Mouse (Mus musculus): ENCODE data around the gene Ctrl. TPM values are rescaled to one million over a fixed set of nuclear protein-coding genes. Genes with fewer than 3 reads are reported as not detected.

The Ctrl gene
- polyA plus RNA-seq, 1 experiment: not detected

- no peak overlapping the region for H3K27ac ChIP-seq (replicated peaks; ENCODE audit: low read depth, low read length)
- H3K4me3 ChIP-seq (ENCODE audit: insufficient read depth, low read depth, low read length): no peak overlapping the region
- H3K4me1 ChIP-seq (ENCODE audit: control insufficient read depth, insufficient read depth, insufficient read length, low read length): peaks cover 13% of the 10 kb centered on the region; the same call in 1 of the 2 replicates
Observed at GRCm38 (mm10) chr8:105957813-105958212, 24.2 kb upstream of the Ctrl start.

- H3K27ac ChIP-seq (replicated peaks; ENCODE audit: low read depth, low read length): no peak overlapping the region
- no peak overlapping the region for H3K4me3 ChIP-seq (ENCODE audit: insufficient read depth, low read depth, low read length)
- H3K4me1 ChIP-seq (ENCODE audit: control insufficient read depth, insufficient read depth, insufficient read length, low read length): peaks cover 13% of the 10 kb centered on the region; the same call in 1 of the 2 replicates
Observed at GRCm38 (mm10) chr8:105956556-105956955, 22.9 kb upstream of the Ctrl start.

GRCm38 (mm10) chr8:105951057-105951659 is 17.5 kb upstream of the Ctrl start:
- Histone ChIP-seq H3K4me1 (ENCODE audit: control insufficient read depth, insufficient read depth, insufficient read length, low read length) (no peaks in the 10 kb centered on the region), H3K4me3 (ENCODE audit: insufficient read depth, low read depth, low read length) (no peak overlapping the region), H3K27ac (replicated peaks; ENCODE audit: low read depth, low read length) (no peak overlapping the region)

- H3K27ac ChIP-seq (replicated peaks; ENCODE audit: low read depth, low read length): no peak overlapping the region
Observed at GRCm38 (mm10) chr8:105949350-105949749, 15.7 kb upstream of the Ctrl start.

GRCm38 (mm10) chr8:105943321-105943739 is 9.7 kb upstream of the Ctrl start, which contains the start of gene Lcat:
TSS of gene Lcat (minus strand) at chr8:105943382.
- H3K4me1 ChIP-seq (ENCODE audit: control insufficient read depth, insufficient read depth, insufficient read length, low read length): no peaks in the 10 kb centered on the region
- H3K27ac ChIP-seq (replicated peaks; ENCODE audit: low read depth, low read length): no peak within 1 kb of the TSS
- no peak within 1 kb of the TSS for H3K4me3 ChIP-seq (ENCODE audit: insufficient read depth, low read depth, low read length)

More at GRCm38 (mm10) chr8:105949350-105949749, 15.7 kb upstream of the Ctrl start:
- Histone ChIP-seq H3K4me3 (ENCODE audit: insufficient read depth, low read depth, low read length) (no peak overlapping the region), H3K4me1 (ENCODE audit: control insufficient read depth, insufficient read depth, insufficient read length, low read length) (no peaks in the 10 kb centered on the region)

GRCm38 (mm10) chr8:105942542-105942941 is 8.9 kb upstream of the Ctrl start:
- H3K4me3 ChIP-seq (ENCODE audit: insufficient read depth, low read depth, low read length): no peak overlapping the region

GRCm38 (mm10) chr8:105942026-105942425 is 8.4 kb upstream of the Ctrl start:
- H3K27ac ChIP-seq (replicated peaks; ENCODE audit: low read depth, low read length): no peak overlapping the region
- H3K4me3 ChIP-seq (ENCODE audit: insufficient read depth, low read depth, low read length): no peak overlapping the region
- H3K4me1 ChIP-seq (ENCODE audit: control insufficient read depth, insufficient read depth, insufficient read length, low read length): no peaks in the 10 kb centered on the region

More at GRCm38 (mm10) chr8:105942542-105942941, 8.9 kb upstream of the Ctrl start:
- H3K27ac ChIP-seq (replicated peaks; ENCODE audit: low read depth, low read length): no peak overlapping the region
- H3K4me1 ChIP-seq (ENCODE audit: control insufficient read depth, insufficient read depth, insufficient read length, low read length): no peaks in the 10 kb centered on the region

- H3K4me1 ChIP-seq (ENCODE audit: control insufficient read depth, insufficient read depth, insufficient read length, low read length): no peaks in the 10 kb centered on the region; the same call in 1 of the 2 replicates
- H3K27ac ChIP-seq (replicated peaks; ENCODE audit: low read depth, low read length): peak within 1 kb of the TSS; percentile 87
- peak within 1 kb of the TSS; percentile 80 for H3K4me3 ChIP-seq (ENCODE audit: insufficient read depth, low read depth, low read length)
Observed at GRCm38 (mm10) chr8:105938306-105938669, 4.6 kb upstream of the Ctrl start, which contains the start of gene Psmb10. TSS of gene Psmb10 (minus strand) at chr8:105938444.

- Histone ChIP-seq H3K4me1 (ENCODE audit: control insufficient read depth, insufficient read depth, insufficient read length, low read length) (no peaks in the 10 kb centered on the region; the same call in 1 of the 2 replicates), H3K4me3 (ENCODE audit: insufficient read depth, low read depth, low read length) (peak overlapping the region; percentile 80), H3K27ac (replicated peaks; ENCODE audit: low read depth, low read length) (peak overlapping the region; percentile 87)
Observed at GRCm38 (mm10) chr8:105937496-105938305, 4.0 kb upstream of the Ctrl start.

- H3K4me1 ChIP-seq (ENCODE audit: control insufficient read depth, insufficient read depth, insufficient read length, low read length): no peaks in the 10 kb centered on the region; the same call in 1 of the 2 replicates
Observed at GRCm38 (mm10) chr8:105936866-105937475, 3.3 kb upstream of the Ctrl start.

GRCm38 (mm10) chr8:105935863-105936603 is 2.4 kb upstream of the Ctrl start:
- peak overlapping the region; percentile 48; the same call in 1 of the 2 replicates for H3K4me3 ChIP-seq (ENCODE audit: insufficient read depth, low read depth, low read length)
- peak overlapping the region; percentile 20; the same call in 1 of the 2 replicates for H3K27ac ChIP-seq (replicated peaks; ENCODE audit: low read depth, low read length)
- no peaks in the 10 kb centered on the region; the same call in 1 of the 2 replicates for H3K4me1 ChIP-seq (ENCODE audit: control insufficient read depth, insufficient read depth, insufficient read length, low read length)

More at GRCm38 (mm10) chr8:105936866-105937475, 3.3 kb upstream of the Ctrl start:
- peak overlapping the region; percentile 80 for H3K4me3 ChIP-seq (ENCODE audit: insufficient read depth, low read depth, low read length)
- peak overlapping the region; percentile 87 for H3K27ac ChIP-seq (replicated peaks; ENCODE audit: low read depth, low read length)

GRCm38 (mm10) chr8:105935105-105935504 is 1.4 kb upstream of the Ctrl start:
- H3K4me1 ChIP-seq (ENCODE audit: control insufficient read depth, insufficient read depth, insufficient read length, low read length): no peaks in the 10 kb centered on the region; the same call in 1 of the 2 replicates

GRCm38 (mm10) chr8:105932525-105932924 is 1.1 kb downstream of the Ctrl start:
- Histone ChIP-seq H3K4me3 (ENCODE audit: insufficient read depth, low read depth, low read length) (no peak overlapping the region), H3K27ac (replicated peaks; ENCODE audit: low read depth, low read length) (no peak overlapping the region)

More at GRCm38 (mm10) chr8:105935105-105935504, 1.4 kb upstream of the Ctrl start:
- Histone ChIP-seq H3K4me3 (ENCODE audit: insufficient read depth, low read depth, low read length) (no peak overlapping the region), H3K27ac (replicated peaks; ENCODE audit: low read depth, low read length) (no peak overlapping the region)

GRCm38 (mm10) chr8:105931271-105931670 is 2.4 kb downstream of the Ctrl start:
- Histone ChIP-seq H3K27ac (replicated peaks; ENCODE audit: low read depth, low read length) (no peak overlapping the region), H3K4me1 (ENCODE audit: control insufficient read depth, insufficient read depth, insufficient read length, low read length) (no peaks in the 10 kb centered on the region), H3K4me3 (ENCODE audit: insufficient read depth, low read depth, low read length) (no peak overlapping the region)

More at GRCm38 (mm10) chr8:105932525-105932924, 1.1 kb downstream of the Ctrl start:
- no peaks in the 10 kb centered on the region; the same call in 1 of the 2 replicates for H3K4me1 ChIP-seq (ENCODE audit: control insufficient read depth, insufficient read depth, insufficient read length, low read length)

Data from brown adipose tissue, adult 24 weeks (tissue).